Mouse (Mus musculus): ENCODE results near the gene Apoc2.
A peak's percentile ranks its signal among the peaks of the same experiment; 100 is the strongest.
"Not testable (repeated sequence)": the region's sequence is repeated elsewhere in the genome, so short reads cannot be mapped to it uniquely, and the experiment has no call there.

Gene Apoc2

DNA sequence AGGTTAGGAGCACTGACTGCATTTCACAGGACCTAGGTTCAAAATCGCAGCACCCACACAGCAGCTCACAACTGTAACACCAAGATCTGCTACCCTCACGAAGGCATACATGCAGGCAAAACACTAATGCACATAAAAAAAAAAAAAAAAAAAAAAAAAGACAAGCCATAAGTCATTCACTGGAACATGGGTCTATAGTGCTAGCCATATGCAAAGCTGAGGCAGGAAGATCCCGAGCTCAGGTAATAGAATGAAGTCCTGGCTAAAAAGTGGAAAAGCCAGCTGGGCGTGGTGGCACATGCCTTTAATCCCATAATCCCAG lies 22.0 kb upstream of the Apoc2 start:
- no peak for DNase-seq (ENCODE audit: extremely low read depth, low read depth, low spot score)

DNA sequence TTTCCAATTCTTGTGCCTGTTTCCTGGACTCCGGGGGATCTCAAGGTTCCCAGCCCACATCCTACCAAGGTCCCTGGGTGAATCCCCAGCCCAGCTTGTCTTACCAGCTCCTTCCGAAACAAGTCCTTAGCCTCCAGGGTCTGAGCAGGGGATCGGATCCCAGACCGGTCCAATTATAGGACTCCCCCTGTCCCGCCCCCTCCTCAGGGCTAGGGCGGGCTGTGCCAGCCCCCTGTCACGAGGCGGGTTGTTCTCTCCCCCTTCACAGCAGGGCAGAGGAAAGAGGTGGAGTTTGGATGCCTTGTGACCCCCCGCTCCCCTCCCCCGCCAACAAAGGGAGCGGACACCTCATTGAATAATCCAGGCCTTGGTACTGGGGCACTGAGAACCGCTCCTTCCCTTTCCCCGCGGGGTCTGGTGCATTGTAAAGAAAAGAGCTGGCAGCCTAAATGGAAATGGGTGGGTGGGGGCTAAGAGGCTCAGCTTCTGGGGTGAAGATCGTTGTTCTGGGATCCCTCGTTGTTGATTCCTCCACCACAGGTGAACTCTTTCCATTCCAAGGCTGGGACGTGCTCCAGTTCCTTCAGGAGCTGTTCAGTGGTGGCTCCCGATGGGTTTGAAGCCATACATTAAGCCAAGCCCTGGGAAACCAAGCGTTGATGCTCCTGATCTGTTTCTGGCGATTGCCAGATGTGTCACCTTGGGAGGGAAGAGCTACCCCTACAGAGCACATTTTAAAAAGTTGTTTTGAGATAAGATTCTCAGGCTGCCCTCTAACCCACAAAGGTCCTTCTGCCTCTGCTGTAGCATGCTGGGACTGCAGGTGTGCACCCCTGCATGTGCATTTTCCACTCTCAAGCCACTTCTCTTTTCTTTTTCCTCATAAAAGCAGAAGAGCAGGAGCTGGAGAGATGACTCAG lies 21.4 kb upstream of the Apoc2 start, which contains the start of gene Apoe:
TSS of gene Apoe (minus strand) at position 282 of the 920 bp plus-strand sequence.
- no peak for DNase-seq (ENCODE audit: extremely low read depth, low read depth, low spot score)

DNA sequence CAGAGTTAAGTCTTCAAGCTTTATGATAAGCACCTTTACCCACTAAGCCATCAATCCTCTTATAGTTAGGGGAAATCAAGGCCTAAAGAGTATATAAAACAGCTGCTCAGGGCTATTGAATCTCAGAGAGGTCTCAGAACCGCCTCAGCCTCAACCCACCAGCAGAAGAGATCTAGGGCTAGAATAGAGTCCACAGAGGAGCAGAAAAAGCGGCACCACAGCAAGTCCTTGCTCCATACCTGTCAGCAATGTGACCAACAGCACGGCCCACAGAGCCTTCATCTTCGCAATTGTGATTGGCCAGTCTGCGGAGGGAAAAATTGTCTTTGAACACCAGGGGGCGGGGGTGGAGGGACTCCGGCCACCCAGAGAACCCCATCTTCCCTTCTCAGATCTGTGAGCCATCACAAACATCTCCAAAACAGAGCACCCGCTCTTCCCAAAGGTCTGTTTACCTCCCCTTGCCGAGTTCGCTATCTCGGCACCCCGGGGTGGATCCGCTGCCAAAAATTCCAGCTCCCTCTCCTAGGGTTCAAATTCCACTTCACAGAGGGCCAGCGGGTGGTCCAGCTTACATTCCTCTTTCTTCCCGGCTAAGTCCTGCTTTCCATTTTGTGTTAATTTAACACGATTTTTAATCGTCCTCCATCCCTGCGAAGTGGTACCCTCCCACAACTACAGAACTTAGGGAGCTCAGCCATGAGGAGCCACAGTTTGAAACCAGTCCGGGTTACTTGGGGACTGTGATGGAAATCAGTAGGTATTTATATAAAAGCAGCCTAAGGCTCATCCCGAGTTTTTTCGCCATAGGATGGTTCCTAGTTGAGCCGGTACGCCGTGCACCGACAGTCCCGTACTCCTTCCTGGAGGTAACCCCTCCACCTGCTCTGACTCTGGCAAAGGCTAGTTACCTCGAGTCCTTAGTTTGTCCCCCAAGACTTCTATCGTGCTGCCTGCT lies 20.5 kb upstream of the Apoc2 start:
- no peak for DNase-seq (ENCODE audit: extremely low read depth, low read depth, low spot score)

DNA sequence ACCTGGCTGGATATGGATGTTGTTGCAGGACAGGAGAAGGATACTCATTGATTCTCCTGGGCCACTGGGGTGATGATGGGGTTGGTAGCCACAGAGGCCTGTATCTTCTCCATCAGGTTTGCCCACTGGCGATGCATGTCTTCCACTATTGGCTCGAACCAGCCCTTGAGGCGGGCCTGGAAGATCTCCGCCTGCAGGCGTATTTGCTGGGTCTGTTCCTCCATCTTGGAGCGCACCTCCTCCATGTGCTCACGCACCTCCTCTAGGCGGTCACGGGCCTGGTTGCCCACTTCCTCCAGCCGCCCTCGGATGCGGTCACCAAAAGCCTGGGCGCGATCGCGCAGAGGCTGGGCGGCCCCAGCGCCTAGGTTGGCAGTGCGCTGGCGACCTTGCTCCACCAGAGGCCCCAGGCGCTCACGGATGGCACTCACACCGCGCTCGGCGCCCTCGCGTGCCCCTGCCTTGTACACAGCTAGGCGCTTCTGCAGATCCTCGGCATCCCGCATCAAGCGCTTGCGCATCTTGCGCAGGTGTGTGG lies 18.7 kb upstream of the Apoc2 start:
- DNase-seq (ENCODE audit: extremely low read depth, low read depth, low spot score): no peak

DNA sequence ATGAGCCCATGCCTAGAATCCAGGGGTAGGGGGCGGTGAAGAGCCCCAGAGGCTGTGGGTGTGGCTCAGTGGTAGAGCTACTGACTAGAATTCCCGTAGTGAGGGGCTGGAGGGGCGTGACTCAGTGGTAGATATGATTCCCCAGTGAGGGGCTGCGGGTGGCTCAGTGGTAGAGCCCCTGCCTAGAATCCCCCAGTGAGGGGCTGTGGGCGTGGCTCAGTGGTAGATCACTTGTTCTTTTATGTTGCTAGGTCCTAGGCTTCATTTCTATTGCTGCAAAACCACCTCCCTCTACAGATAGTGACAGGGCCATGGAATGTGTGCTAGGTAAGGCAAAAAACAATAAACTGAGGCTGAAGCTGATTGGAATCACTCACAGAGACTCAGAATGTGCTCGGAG lies 18.1 kb upstream of the Apoc2 start:
- DNase-seq (ENCODE audit: extremely low read depth, low read depth, low spot score): no peak

DNA sequence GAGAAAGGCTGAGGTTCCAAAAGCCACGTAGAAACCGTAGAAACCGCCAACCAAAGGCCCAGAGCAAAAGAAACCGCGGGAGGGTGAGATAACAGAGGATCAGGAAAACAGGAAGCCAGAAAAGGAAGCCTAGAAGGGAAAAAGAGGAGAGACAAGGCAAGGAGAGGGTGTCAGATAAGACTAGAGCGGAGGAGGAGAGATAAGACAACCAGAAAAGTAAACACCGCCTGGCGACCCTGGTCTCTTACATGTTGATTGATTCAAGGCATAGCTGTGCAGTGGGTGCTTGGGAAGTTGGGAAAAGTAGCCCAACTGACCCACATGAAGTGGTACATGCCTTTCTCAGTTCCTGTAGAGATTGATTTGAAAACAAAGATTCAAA lies 17.5 kb upstream of the Apoc2 start:
- no peak for DNase-seq (ENCODE audit: extremely low read depth, low read depth, low spot score)

DNA sequence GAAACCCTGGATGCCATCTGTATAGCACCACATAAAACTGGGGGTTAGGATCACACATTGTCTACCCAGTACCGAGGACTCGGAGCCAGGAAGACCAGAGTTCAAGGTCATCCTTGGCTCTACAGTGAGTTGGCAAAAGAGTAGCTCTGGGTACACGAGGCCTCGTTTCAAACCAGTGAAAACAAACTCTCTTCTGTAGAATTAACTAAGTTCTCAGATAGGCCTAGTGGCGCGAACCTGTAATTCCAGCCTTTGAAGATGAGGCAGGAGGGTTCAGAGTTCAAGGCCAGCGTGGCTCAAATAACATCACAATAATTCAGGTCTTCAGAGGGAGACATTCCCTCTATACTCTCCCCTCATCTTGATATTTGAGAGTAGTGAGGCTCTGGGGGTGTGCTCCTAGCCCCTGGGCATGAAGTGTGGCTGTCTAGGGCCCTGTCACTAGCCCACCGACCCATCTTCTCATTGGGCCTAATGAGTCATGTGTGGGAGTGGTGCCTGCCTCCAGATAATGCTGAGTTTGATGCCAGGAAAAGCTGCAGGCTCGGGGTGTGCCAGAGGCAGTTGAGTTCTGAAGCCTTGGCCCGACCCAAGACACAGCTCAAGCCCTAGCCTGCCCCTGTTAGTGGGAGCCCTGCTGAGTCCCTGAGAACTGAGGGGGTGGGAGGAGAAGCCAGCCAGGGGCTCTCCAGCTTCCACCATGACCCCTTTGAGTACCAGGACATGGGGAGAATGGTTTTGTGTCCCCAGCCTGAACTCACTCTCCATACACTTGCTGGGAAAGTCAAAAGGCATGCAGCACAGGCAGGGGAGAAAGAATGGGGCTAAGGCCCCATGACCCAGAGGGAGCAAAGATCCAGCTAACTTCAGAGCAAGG lies 16.8 kb upstream of the Apoc2 start:
- no peak for DNase-seq (ENCODE audit: extremely low read depth, low read depth, low spot score)

DNA sequence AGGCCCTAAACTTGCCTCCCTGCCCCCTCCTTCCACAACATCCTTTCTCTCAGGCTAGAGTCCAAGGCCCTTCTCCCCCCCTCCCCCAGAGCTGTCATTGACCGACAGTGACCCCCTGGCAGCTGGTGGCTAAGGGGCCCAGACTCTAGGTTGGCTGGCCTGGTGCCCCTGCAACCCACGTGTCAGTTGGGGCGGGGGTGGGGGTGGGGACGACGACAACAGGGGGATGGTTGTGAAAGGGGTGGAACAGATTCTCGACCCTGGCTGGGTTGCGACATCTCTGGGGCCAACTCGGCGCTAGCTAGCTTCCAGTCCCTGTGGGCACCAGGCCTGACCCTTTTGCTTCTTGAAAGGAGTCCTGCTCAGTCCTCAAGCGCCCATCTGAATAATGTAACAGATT lies 15.7 kb upstream of the Apoc2 start:
- no peak for DNase-seq (ENCODE audit: extremely low read depth, low read depth, low spot score)

DNA sequence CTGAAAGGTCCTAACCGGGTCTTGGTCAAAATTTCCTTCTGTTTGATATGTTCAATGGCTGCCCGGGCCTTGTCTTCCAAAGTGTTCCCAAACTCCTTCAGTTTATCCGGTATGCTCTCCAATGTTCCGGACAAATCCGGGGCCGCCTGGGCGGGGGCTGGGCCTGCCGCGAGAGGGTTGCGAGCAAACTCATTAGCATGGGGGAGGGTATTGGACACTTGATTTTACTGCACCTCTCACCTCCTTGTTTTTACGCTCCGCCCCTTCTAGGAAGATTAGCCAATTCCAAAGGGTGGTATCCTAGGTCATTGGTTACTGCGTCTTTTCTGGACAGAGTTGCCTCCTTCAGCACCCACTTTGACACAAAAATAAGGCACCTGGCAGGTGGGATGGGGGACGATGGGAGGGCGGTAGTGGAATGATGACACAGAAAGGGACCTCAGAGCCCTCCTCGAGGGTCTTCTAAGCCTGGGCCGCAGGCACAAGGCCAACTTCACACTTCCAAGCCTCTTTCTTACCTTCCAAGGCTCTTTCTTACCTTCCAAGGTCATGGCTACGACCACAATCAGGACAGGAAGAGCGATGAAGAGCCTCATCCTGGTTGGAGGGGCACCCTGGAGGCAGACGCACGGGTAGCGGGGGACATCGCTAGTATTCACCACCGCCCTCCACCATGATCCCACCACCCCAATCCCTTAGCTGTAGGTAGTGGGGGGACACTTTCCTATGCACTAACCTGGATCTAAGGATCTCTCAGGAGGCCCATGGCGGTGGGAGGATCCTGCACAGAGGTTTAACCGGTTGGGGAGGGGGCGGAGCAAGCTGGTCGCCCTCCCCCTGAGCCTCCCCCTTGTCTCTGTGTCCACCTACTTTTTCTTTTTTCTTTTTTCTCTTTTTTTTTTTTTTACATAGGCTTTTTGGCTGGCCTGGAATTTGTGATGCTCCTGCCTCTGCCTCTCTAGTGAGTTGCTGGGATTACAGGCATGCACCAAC lies 14.4 kb upstream of the Apoc2 start, which contains the start of gene Apoc1:
TSS of gene Apoc1 (minus strand) at position 788 of the 993 bp plus-strand sequence.
- no peak for DNase-seq (ENCODE audit: extremely low read depth, low read depth, low spot score)

DNA sequence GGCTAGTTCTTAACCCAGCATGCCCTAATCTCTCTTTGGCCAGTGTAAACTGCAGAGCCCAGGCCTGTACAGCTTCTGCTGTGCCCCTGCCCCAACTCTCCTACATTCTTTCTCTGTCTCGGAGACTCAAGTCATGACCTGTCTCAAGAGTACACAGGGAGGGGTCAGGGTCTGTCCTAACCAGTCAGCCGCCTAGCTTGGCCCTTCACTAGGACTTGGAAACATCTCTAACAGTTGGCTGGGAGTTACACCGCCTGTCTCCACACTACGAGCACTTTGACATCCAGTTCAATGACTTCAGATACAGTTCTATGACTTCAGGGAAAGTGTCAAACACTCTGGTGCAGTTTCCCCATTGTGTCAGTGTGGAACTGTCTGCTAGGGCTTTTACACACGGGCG lies 13.7 kb upstream of the Apoc2 start:
- DNase-seq (ENCODE audit: extremely low read depth, low read depth, low spot score): no peak

DNA sequence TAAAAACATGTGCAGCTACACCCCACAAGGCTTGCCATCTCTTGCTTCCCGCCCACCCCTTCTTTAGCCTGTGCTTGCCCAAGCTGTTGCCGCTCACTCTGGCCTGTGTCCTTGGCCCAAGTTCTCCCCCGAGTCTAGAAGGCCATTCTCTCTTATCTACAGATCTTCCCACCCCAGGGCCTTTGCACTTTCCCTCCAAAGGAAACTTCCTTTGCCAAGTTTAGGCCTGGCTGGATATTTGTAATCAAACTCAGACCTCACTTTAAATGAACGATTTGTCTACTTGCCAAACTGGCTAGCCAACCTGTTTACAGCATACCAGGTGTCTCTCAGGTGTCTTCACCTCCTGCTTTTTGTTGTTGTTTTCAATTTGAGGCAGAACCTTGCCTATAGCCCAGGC lies 13.1 kb upstream of the Apoc2 start:
- DNase-seq (ENCODE audit: extremely low read depth, low read depth, low spot score): peak; percentile 93

DNA sequence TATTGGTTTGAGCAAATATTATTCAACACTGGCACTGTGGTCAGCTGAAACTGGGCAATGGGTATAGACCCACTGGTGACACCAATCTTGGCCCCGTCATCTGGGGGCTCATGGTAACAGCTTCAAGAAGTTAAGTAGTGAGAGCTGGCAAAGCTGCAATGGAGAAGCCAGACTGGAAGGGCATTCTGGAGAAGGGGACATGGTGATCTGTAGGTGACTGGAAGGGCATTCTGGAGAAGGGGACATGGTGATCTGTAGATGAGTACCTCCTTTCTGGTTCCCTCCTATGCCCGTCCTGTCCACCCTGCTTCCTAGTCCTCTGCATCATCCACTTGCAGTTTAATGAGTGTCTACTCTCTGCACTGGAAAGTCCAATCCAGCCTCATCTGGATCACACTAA lies 10.9 kb upstream of the Apoc2 start:
- DNase-seq (ENCODE audit: extremely low read depth, low read depth, low spot score): no peak

DNA sequence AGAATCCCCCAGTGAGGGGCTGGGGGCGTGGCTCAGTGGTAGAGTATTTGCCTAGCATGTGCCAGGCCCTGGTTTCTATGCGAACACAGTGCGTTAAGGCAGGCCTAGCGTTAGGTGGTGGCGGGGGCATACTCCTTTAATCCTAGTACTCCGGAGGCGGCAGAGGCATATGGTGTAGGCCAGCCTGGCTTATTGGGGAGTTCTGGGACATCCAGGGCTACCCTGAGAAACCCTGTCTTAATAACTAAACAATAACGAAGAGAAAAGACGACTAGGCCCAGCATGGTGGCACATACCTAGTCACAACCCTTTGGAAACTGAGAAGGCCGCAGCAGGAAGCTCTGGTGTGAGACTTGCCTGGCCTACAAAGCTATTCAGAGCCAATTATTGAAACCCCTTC lies 10.4 kb upstream of the Apoc2 start:
- no peak for DNase-seq (ENCODE audit: extremely low read depth, low read depth, low spot score)

DNA sequence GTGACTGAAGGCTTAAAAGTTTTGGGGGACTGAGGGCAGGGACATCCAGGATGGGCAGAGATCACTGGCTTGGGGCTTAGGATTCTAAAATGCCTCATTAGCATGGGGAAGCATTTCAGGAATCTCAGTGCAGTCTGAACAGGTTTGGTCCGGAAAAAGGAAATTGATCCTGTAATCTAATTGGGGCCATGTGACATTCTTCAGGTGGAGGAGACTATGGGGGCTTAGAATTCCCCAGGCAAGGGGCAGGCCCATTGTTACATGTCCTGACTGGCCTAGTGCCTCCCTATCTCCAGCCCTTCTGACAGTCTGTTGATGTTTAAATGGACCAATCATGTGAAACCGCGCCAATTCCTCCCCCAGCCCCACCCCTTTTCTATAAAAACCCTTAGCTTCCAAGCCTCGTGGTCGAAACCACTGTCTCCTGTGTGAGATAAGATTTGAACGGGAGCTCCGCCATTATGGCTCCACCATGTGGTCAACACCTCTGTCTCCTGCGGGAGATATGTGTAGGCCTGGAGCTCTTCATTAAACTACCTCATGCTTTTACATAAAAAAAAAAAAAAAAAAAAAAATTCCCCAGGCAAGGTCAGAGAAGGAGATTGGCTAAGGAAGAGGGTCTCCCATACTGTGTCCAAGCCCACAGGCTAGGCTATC lies 9.3 kb upstream of the Apoc2 start:
- not testable (repeated sequence) for DNase-seq (ENCODE audit: extremely low read depth, low read depth, low spot score)

DNA sequence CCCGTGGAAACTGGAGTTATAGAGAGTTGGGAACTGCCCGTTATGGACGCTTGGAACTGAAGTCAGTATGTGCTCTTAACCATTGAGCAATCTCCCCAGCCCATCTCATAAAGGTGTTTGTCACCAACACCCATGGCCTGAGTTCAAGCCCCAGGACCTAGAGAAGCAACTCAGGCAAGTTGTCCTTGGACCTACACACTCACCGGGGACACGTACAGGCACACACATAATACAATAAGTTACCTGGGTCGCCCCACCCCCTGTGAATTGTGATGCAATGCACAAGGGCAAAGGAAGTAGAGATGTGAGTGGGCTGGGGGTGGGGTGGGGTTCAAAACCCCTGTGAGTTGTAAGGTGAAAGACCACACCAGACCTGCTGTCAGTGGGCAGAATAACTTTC lies 8.8 kb upstream of the Apoc2 start:
- DNase-seq (ENCODE audit: extremely low read depth, low read depth, low spot score): no peak

DNA sequence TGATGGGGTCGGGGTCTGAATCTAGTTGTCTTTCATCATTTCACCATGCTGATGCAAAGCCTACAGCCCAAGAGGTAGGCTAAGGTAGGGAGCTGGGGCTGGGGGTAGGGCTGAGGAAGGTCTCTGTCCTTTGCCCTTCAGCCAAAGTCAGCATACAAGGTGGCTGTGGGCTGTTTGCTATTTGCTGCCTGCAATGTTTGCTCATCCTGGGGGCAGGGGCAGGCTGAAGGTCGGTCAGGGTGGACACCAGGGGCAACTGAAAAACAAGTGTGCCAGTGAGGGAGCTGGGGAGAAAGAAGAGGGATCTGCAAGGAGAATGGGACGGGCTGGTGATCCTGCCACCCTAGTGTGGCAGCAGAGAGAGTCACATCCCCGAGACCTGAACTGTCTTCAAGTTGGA lies 7.6 kb upstream of the Apoc2 start:
- no peak for DNase-seq (ENCODE audit: extremely low read depth, low read depth, low spot score)

DNA sequence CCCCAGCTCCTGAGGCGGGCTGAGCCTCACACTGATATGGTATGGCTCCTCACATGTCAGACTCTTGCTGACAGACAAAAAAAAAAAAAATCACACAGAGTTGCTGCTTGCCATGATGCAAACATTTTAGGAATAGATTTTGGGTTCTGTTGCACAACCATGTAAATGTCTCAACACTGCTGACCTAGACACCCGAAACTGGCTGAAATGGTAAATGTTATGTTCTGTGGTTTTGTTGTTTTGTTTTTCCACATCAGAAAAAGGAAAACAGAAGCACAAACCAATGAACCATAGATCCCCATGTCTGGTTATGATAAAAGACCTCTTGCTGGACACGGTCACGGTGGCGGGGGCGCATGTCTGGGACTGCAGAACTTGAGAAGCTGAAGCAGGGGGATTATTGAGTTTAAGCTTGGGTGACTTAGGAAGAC lies 6.0 kb upstream of the Apoc2 start:
- DNase-seq (ENCODE audit: extremely low read depth, low read depth, low spot score): no peak

DNA sequence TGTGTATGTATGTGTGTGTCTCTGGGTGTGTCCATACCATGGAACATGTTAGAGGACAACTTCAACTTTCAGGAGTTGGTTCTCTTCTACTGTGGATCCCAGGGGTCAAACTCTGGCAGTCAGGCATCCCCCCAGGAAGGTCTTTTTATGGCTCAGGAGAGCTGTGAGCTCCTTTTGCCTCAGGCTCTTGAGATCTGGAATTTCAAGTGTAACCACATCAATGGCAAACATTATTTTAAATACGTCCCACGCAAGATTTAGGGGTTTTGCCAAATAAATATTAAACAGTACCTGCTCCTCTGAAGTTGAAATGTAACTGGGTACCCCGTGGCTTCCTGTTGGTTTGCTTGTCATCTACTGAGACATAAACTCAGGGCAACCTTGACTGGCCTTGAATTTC lies 5.2 kb upstream of the Apoc2 start:
- DNase-seq (ENCODE audit: extremely low read depth, low read depth, low spot score): no peak

DNA sequence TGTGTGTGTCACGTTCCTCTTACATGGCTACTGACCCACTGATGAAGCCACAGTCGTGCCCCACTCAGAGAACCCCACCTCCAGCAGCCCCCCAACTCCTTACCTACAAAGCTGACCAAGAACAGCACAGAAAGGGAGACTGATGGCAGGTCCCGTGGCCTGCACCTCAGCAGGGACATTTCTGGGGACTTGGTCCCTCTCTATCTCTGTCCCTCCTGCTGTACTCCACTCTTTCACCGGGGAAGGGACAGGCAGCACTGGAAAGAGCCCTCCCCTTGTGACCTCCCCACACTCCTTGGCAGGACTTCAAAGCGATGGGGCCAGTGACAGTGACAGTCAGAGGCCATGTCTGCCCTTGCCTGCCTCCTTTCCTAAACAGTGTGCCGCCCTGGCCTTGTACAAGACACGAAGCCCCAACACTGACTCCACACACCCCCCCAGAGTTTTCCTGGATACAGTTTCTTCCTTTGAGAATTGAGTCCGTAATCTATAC lies 3.5 kb upstream of the Apoc2 start, which contains the start of the genes Gm44805 and Apoc4:
TSS of gene Gm44805 (minus strand) at position 222 of the 493 bp plus-strand sequence.
TSS of gene Apoc4 (minus strand) at position 278 of the 493 bp plus-strand sequence.
- DNase-seq (ENCODE audit: extremely low read depth, low read depth, low spot score): no peak

Data from fat pad, adult 2 months (tissue).